Mouse (Mus musculus) inflammation-experienced regulatory T-cells, adult 16 weeks (primary cell): ENCODE data around the gene Fam187a. TPM values are rescaled to one million over a fixed set of nuclear protein-coding genes. Genes with fewer than 3 reads are reported as not detected.

ENCODE experiments used
- polyA plus RNA-seq: library from polyadenylated mRNA; unstranded; fragments of 100-300 nt; shearing (Covaris generic); gene quantifications from one replicate; pipeline ENCODE4 v1.2.1, GENCODE M21; 2017

The Fam187a gene
- not detected for polyA plus RNA-seq

GRCm38 (mm10) chr11:102884616-102885219 lies at the start of gene Fam187a:
TSS of gene Fam187a (plus strand) at chr11:102885169.

GRCm38 (mm10) chr11:102835549-102835948 lies 49.4 kb upstream of the Fam187a start, which contains the start of gene Higd1b:
TSS of gene Higd1b (plus strand) at chr11:102835849.

GRCm38 (mm10) chr11:102880585-102881313 lies 4.2 kb upstream of the Fam187a start, which contains the start of the genes Eftud2 and Ccdc103:
TSS of gene Eftud2 (minus strand) at chr11:102880985.
TSS of gene Ccdc103 (plus strand) at chr11:102881204.

DNA sequence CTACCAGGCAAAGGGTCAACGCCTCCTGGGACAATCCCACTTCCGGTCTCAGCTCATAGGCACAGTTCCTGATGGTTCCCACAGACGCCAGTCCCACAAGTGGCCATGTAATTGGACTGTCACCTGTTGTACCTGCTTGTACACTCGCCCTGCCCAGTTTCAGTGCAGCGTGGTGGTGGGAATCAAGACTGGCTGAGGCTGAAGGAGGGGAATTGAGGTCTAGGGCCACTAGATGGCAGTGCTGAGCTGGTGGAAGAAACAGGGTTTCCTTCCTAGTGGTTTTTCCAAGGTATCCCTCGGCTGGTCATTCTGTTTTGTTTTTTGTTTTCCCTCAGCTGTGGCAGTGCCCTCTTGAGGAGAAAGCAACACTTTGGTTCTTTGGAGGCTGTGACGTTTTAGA lies 15.8 kb downstream of the Fam187a start, which contains the start of gene Gfap:
Gfap (minus strand) TSS at position 150 of the 400 bp plus-strand sequence.

DNA sequence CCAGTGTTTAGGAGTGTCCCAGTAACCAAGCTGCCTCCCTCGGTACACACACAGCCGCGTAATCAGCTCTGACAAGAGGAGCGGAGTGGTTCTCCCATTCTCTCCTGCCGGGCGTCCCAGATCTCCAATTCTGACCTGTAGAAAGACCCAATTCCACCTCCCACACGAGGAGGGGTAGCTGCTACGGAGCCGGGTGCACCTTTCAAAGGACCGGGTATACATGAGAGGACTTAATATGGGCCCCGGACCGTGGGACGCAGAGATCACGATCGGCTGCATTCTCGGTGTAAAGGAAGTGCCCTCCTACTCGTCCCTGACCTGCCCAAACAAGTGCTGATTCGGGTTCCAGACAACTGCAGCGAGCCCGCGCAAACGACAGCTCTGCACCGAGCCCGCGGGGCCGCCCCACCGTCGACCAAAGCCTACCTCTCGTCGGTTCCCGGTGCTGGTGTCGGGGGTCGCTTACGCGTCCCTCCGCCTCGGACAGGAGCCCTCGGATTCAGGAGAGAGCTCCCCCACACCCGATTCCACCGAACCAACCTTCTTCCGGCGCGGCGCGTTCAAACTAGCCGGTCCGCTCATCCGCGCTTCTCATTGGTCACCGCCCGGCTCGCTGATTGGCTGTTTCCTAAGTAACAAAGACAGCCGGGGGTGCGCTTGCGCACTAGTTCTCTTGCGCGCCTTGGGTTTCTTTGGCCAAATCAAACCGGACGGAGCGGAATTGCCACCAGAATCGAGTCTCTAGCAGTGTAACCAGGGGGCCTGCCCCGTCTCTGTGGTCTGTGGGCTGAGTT lies 39.8 kb downstream of the Fam187a start, which contains the start of gene Kif18b:
Kif18b (minus strand) TSS at position 568 of the 794 bp plus-strand sequence.

Other genes starting within 250 kb of the Fam187a start
- not detected for gene Meioc, start 221.5 kb upstream of the Fam187a start, polyA plus RNA-seq
- gene Ccdc43, start 187.4 kb upstream of the Fam187a start, polyA plus RNA-seq, result 40.2 TPM
- not detected for gene Adam11, start 123.7 kb upstream of the Fam187a start, polyA plus RNA-seq
- gene Gjc1, start 65.5 kb upstream of the Fam187a start, polyA plus RNA-seq, result not detected
- gene Higd1b, start 49.3 kb upstream of the Fam187a start, polyA plus RNA-seq, result not detected
- gene Eftud2, start 4.2 kb upstream of the Fam187a start, polyA plus RNA-seq, result 182 TPM
- not detected for gene Ccdc103, start 4.0 kb upstream of the Fam187a start, polyA plus RNA-seq
- not detected for gene Gfap, start 15.7 kb downstream of the Fam187a start, polyA plus RNA-seq
- gene Kif18b, start 40.0 kb downstream of the Fam187a start, polyA plus RNA-seq, result 2.9 TPM
- not detected for gene C1ql1, start 61.5 kb downstream of the Fam187a start, polyA plus RNA-seq
- gene Nmt1, start 143.0 kb downstream of the Fam187a start, polyA plus RNA-seq, result 81.2 TPM
- gene Dcakd, start 143.2 kb downstream of the Fam187a start, polyA plus RNA-seq, result 29.2 TPM
- not detected for gene Plcd3, start 216.5 kb downstream of the Fam187a start, polyA plus RNA-seq
- gene Acbd4, start 216.5 kb downstream of the Fam187a start, polyA plus RNA-seq, result 54.2 TPM
- 4.2 TPM for gene Hexim1, start 231.1 kb downstream of the Fam187a start, polyA plus RNA-seq
- gene Hexim2, start 247.3 kb downstream of the Fam187a start, polyA plus RNA-seq, result 7.5 TPM